Mouse (Mus musculus) spleen, adult 10 weeks (tissue): ENCODE results near the gene Polr3c. TPM values are rescaled to one million over a fixed set of nuclear protein-coding genes. Genes with fewer than 3 reads are reported as not detected.

Experiments
- polyA plus RNA-seq: library from polyadenylated mRNA; stranded (reverse); fragments of 350-450 nt; fragmentation: Illumina TruSeq; extraction: RNeasy Lipid Tissue Mini Kit (QIAGEN cat#74804); gene quantifications from one replicate; pipeline ENCODE4 v1.2.3, GENCODE M21; 2015; ENCODE audit warnings: low replicate concordance; ENCODE audit not compliant: insufficient read depth

Gene Polr3c
- 52.3 TPM for polyA plus RNA-seq

DNA sequence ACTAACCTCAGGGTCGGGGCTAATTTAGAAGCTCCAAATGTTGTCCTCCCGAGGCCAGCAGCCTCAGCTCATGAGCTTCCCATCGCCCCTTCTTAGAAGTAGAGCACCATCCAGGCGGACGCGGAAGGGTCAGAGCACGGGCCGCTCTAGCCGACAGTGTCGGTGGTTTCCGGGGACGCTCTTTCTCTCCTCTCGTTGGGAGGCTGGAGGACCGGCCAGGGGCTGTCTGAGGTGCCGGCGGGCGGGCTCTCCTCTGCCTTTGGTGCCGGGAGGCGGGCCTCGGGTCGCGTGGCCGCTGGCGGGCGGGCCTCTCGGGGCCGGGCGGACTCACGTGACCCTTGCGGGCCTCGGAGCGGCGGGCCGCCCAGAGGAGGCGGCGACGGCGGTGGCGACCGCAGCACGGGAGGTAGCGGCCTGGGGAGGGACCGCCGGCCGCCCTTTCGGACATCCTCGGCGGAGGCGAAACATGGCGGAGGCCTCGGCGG lies at the start of gene Polr3c, which contains the start of gene Rnf115:
Polr3c (minus strand) TSS at position 286 of the 485 bp plus-strand sequence.
Rnf115 (plus strand) TSS at position 322 of the 485 bp plus-strand sequence.

DNA sequence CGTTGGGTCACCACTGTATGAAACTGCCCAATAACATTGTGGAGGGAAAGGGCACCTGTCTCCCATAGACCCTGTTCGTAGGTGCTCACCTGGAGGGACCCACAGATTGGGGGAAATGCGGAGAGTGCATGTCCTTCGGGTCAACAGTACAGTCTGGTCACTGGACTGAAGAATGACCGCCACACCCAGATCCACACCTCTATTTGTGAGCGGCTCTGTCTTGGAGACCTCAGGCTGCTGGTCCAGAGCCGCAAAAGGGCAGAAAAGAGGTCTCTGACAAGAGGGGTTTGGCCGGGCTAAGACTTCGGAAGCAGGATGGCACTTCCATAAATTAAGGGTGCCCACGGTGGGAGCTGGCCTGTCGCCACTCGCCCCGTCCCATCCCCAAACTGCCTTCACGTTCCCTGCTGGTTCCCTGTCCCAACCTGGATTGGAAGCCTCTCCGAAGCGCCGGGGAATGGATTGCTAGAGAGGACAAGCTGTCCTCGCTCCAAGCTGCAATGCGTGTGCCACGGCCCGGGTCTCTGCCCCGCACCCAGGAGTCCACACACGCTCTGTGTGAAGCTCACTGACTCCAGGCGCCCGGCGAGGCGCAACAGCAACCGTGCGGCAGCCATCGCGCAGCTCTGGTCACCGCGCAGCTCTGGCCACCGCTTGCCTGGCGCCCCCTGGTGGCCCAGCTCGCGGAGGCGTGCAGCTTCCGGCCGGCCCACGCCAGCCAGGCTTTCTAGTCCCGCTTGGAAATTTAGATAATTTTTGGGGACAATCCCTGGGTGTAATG lies 19.3 kb downstream of the Polr3c start, which contains the start of gene Nudt17:
Nudt17 (minus strand) TSS at position 660 of the 781 bp plus-strand sequence.

DNA sequence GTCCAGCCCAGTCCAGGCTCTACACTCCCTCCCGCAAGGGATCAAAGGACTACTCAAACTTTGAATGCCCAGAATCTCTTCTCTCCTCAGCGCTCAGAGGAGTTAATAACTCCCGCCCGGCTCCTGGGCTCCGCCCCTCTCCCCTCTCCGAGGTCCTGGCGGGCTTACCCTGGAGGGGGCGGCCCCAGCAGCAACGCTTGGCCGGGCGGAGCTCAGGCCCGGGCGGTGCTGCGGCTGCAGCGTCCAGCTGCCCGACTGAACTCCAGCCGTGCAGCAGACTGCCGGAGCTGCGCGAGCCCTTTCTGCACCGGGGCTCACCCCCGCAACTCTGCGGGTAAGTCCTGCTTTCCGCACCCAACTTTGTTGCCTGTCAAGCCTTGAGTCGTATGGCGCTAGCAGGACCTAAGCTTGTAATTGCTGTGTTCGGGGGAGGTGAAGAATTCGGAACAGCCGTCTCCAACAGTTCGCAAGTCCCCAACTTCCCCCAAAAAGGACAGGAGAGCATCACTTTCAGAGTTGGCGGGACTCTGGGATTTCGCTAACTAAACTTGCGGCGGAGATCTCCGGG lies 31.1 kb downstream of the Polr3c start, which contains the start of gene Pias3:
Pias3 (plus strand) TSS at position 187 of the 568 bp plus-strand sequence.

DNA sequence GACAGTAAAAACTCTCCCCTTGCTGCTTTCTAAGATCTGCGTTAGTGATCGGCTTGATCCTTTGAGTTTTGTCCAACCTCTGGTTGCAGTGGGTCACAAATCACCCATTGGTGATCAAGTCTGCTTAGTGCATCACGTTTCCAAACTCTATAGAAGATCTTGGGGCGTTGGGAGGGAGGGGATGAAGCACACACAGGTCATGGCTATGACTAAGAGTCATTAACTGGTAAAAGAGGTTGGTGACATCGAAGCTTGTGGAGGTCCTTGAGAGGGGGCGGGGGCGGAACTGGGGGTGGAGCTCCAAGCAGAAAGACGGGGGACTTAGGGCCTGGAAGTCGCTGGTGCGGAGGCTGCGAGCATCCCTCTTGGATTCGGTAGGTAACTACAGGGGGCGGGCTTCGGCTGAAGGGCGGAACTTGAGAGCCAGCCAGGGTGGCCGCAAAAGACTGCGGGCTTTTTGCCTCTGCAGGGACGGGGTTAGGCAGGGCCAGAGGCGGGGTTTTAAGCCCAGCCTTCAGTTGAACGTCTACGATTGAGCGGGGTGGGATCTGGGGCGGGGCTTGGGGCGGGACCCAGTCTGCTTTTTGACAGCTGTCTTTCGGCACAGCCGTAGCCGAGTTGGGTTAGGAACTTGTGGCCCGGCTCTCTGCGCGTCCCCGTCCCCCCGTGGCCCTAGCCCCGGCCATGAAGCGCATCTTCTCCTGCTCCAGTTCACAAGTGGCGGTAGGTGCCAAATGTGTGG lies 57.5 kb downstream of the Polr3c start, which contains the start of gene Ankrd35:
Ankrd35 (plus strand) TSS at position 405 of the 742 bp plus-strand sequence.

Other genes with a start within 250 kb of the Polr3c start
- gene Hfe2, start 202.5 kb downstream of the Polr3c start, polyA plus RNA-seq = not detected
- gene Txnip, start 169.7 kb downstream of the Polr3c start, polyA plus RNA-seq = 638 TPM
- gene Gm16253, start 150.6 kb downstream of the Polr3c start, polyA plus RNA-seq = not detected
- gene Polr3gl, start 133.4 kb downstream of the Polr3c start, polyA plus RNA-seq = 79.5 TPM
- not detected for gene Ankrd34a, start 131.0 kb downstream of the Polr3c start, polyA plus RNA-seq
- 16.0 TPM for gene Lix1l, start 126.5 kb downstream of the Polr3c start, polyA plus RNA-seq
- gene Rbm8a, start 97.7 kb downstream of the Polr3c start, polyA plus RNA-seq = 65.7 TPM
- 34.0 TPM for gene Pex11b, start 92.3 kb downstream of the Polr3c start, polyA plus RNA-seq
- 0.36 TPM for gene Gm42957, start 92.2 kb downstream of the Polr3c start, polyA plus RNA-seq
- gene Itga10, start 82.0 kb downstream of the Polr3c start, polyA plus RNA-seq = 3.7 TPM
- gene Ankrd35, start 57.5 kb downstream of the Polr3c start, polyA plus RNA-seq = 0.59 TPM
- gene Pias3, start 31.2 kb downstream of the Polr3c start, polyA plus RNA-seq = 28.2 TPM
- gene Nudt17, start 19.1 kb downstream of the Polr3c start, polyA plus RNA-seq = 2.6 TPM
- gene Rnf115, start within 50 bp of the Polr3c start, polyA plus RNA-seq = 88.0 TPM
- 0.10 TPM for gene Pdzk1, start 101.7 kb upstream of the Polr3c start, polyA plus RNA-seq
- 14.6 TPM for gene Cd160, start 101.7 kb upstream of the Polr3c start, polyA plus RNA-seq
- gene Gja5, start 177.1 kb upstream of the Polr3c start, polyA plus RNA-seq = 1.2 TPM
- 14.3 TPM for gene Gpr89, start 177.7 kb upstream of the Polr3c start, polyA plus RNA-seq
- not detected for gene Gja8, start 198.4 kb upstream of the Polr3c start, polyA plus RNA-seq